Mouse (Mus musculus) neural tube, embryonic 14.5 days (tissue): ENCODE measurements around the gene Ttc36. TPM values are rescaled to one million over a fixed set of nuclear protein-coding genes. Genes with fewer than 3 reads are reported as not detected.

ENCODE experiments used
- ATAC-seq: fragments of 200-750 bp; cut with Nextera tagmentation; 2 replicates; pipeline ENCODE4 v1.8.0; 2017; ENCODE audit warnings: low read depth, mild to moderate bottlenecking, moderate TSS enrichment, moderate library complexity
- H3K27ac ChIP-seq: fragments of 300-500 bp; sonication (generic); 2 replicates; pipeline ENCODE4 v1.5.1; 2014; ENCODE audit warnings: low read depth, mild to moderate bottlenecking, control low read depth, low read length, moderate library complexity, mixed read lengths
- H3K27me3 ChIP-seq: fragments of 300-500 bp; sonication (generic); 2 replicates; pipeline ENCODE4 v1.6.1; 2014; ENCODE audit warnings: low read length; ENCODE audit not compliant: control insufficient read depth, insufficient read depth
- H3K36me3 ChIP-seq: fragments of 300-500 bp; sonication (generic); 2 replicates; pipeline ENCODE4 v1.6.1; 2014; ENCODE audit warnings: low read length, mixed read lengths; ENCODE audit not compliant: control insufficient read depth, insufficient read depth
- H3K4me1 ChIP-seq: fragments of 300-500 bp; sonication (generic); 2 replicates; pipeline ENCODE4 v1.6.1; 2014; ENCODE audit warnings: low read length; ENCODE audit not compliant: control insufficient read depth, insufficient read depth
- H3K4me2 ChIP-seq: fragments of 300-500 bp; sonication (generic); 2 replicates; pipeline ENCODE4 v1.6.1; 2014; ENCODE audit warnings: mild to moderate bottlenecking, low read depth, low read length, control low read depth
- H3K4me3 ChIP-seq: fragments of 300-500 bp; sonication (generic); 2 replicates; pipeline ENCODE4 v1.5.1; 2014; ENCODE audit warnings: low read depth, low read length, control low read depth, mixed read lengths
- H3K9ac ChIP-seq: fragments of 300-500 bp; sonication (generic); replicated peaks from 2 replicates; pipeline ENCODE4 v1.6.1; 2014; ENCODE audit warnings: low read depth, mild to moderate bottlenecking, control low read depth, low read length, mixed read lengths
- H3K9me3 ChIP-seq: fragments of 300-500 bp; sonication (generic); 2 replicates; pipeline ENCODE4 v1.6.1; 2016; ENCODE audit warnings: low read length; ENCODE audit not compliant: control insufficient read depth
- WGBS: fragments of 180-500 bp; shearing (Covaris S2); extraction: QIAGEN DNeasy Blood & Tissue Kit; methylation state at CpG from one replicate; pipeline ENCODE4 v1.1.7; 2014; 5-methylcytosine and 5-hydroxymethylcytosine counted together
- polyA plus RNA-seq: library from polyadenylated mRNA; unstranded; fragments of >200 nt; fragmentation: Nextera tagmentation; extraction: Ambion mirVana; gene quantifications from 2 replicates; pipeline ENCODE4 v1.2.1, GENCODE M21; 2014

Gene Ttc36
- polyA plus RNA-seq, result 1.1 TPM in 1 of 2 replicates, not detected in the other

- no peaks in the 10 kb centered on the region for H3K27me3 ChIP-seq
- H3K9ac ChIP-seq, result no peak within 1 kb of the TSS
- peaks cover 32% of the 10 kb centered on the region for H3K36me3 ChIP-seq
- no peak within 1 kb of the TSS for H3K27ac ChIP-seq
- peaks cover 11% of the 10 kb centered on the region; the same call in 1 of the 2 replicates for H3K4me1 ChIP-seq
- no peak within 1 kb of the TSS for H3K4me2 ChIP-seq
- H3K9me3 ChIP-seq, result no peaks in the 10 kb centered on the region
- H3K4me3 ChIP-seq, result no peak within 1 kb of the TSS
- WGBS, result 86% methylated on average over 4 of the region's 4 CpGs
- ATAC-seq, result no peak
Measured at GRCm38 (mm10) chr9:44802808-44803450, at the start of gene Ttc36. Gene Ttc36 (minus strand): TSS chr9:44803072.

DNA sequence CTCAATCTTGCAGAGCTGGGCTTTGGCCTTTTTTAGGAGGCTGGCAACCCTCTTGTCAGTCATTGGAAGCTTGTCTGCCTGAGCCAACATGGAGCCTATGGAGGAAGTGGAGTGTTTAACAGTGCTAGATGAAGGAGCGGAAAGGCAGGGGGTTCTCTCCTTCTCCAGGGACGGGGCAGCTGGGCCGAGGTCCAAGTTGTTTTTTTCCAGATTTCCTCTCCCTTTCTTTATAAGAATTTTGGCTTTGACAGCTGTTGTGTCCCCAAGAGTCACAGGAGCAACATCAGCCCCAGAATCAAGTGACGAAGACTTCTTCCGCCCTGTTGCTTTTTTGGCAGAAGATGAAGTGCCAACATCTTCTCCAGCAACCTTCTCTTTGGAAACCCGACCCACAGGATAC lies 44.6 kb upstream of the Ttc36 start:
- H3K9ac ChIP-seq, result no peak overlapping the region
- H3K27me3 ChIP-seq, result no peaks in the 10 kb centered on the region
- no peaks in the 10 kb centered on the region for H3K4me1 ChIP-seq
- H3K36me3 ChIP-seq, result peaks cover 63% of the 10 kb centered on the region
- no peak for ATAC-seq
- H3K9me3 ChIP-seq, result no peaks in the 10 kb centered on the region
- 81% methylated on average over 6 of the region's 6 CpGs for WGBS
- no peak overlapping the region for H3K4me3 ChIP-seq
- no peak overlapping the region for H3K4me2 ChIP-seq
- H3K27ac ChIP-seq, result no peak overlapping the region

DNA sequence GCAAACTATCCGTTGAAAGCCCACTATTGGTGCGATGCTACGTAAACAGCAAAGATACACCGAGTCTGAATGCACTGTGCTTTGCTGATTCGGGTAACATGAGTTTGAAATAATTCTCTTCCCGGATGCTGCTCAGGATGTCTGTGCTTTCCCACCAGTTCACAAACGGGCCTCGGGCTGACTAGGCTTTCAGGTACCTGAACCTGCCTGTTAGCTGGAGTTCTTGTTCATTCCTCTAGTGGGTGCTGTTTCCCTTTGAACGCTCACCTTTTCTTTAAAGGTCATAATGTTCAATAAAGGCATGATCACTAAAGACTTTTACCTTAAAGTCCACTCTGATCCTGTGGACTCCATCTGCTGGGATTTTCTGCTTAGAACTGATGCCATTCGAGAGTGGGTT lies 38.4 kb upstream of the Ttc36 start:
- no peaks in the 10 kb centered on the region for H3K27me3 ChIP-seq
- no peak for ATAC-seq
- H3K4me1 ChIP-seq, result no peaks in the 10 kb centered on the region
- no peaks in the 10 kb centered on the region for H3K9me3 ChIP-seq
- H3K4me3 ChIP-seq, result no peak overlapping the region
- peaks cover 83% of the 10 kb centered on the region for H3K36me3 ChIP-seq
- 88% methylated on average over 10 of the region's 10 CpGs for WGBS
- no peak overlapping the region for H3K27ac ChIP-seq
- no peak overlapping the region for H3K9ac ChIP-seq
- H3K4me2 ChIP-seq, result no peak overlapping the region

DNA sequence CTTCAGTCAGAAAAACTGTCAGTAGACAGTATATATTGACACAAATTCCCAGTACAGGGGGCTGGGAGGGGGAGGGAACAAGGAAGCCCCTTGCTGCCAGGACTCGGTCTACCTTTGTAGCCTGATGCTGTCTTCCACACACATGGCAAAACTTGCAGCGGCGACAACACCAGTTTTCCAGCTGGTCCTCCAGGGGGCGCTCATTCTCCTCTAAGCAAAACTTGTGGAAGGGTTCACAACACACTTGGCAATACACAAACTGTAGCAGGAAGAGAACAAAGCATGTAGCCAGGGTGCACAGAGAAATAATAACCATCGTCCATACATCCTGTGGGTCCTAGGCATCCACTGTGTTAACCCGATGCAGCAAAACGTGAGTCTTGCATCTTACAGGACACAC lies 33.6 kb upstream of the Ttc36 start:
- Histone ChIP-seq H3K4me2 (no peak overlapping the region), H3K4me3 (no peak overlapping the region), H3K9ac (no peak overlapping the region), H3K27me3 (no peaks in the 10 kb centered on the region), H3K36me3 (peaks cover 76% of the 10 kb centered on the region), H3K4me1 (no peaks in the 10 kb centered on the region), H3K27ac (no peak overlapping the region), H3K9me3 (no peaks in the 10 kb centered on the region)
- no peak for ATAC-seq
- WGBS, result 52% methylated on average over 7 of the region's 7 CpGs

DNA sequence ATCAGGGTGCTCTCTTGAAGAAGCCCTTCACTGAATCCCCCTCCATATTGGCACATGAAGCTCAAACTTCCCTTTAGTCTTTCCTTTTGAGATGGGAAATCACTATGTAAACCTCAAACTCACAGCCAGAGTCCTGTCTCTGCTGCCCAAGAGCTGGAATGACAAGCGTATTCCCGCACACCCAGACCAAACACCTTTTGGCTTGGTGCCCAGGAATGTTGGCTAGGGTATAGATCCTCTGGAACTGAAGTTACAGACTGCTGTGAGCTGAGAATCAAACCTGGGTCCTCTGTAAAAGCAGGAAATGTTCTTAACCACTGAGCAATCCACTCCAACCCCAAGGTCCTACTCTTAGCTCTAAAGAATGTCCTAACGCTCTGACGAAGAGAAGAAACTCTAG lies 29.5 kb upstream of the Ttc36 start:
- Histone ChIP-seq H3K9me3 (no peaks in the 10 kb centered on the region), H3K27ac (no peak overlapping the region), H3K36me3 (peaks cover 78% of the 10 kb centered on the region), H3K27me3 (no peaks in the 10 kb centered on the region), H3K4me3 (no peak overlapping the region), H3K4me1 (no peaks in the 10 kb centered on the region), H3K4me2 (no peak overlapping the region), H3K9ac (no peak overlapping the region)
- 80% methylated on average over 4 of the region's 4 CpGs for whole genome bisulfite sequencing
- no peak for ATAC-seq

- WGBS, result 84% methylated on average over 2 of the region's 2 CpGs
- ATAC-seq, result no peak
- no peaks in the 10 kb centered on the region for H3K27me3 ChIP-seq
- no peak overlapping the region for H3K4me3 ChIP-seq
- no peaks in the 10 kb centered on the region for H3K9me3 ChIP-seq
- no peak overlapping the region for H3K27ac ChIP-seq
- peaks cover 85% of the 10 kb centered on the region for H3K36me3 ChIP-seq
- H3K4me1 ChIP-seq, result no peaks in the 10 kb centered on the region
- no peak overlapping the region for H3K9ac ChIP-seq
- no peak overlapping the region for H3K4me2 ChIP-seq
Measured at GRCm38 (mm10) chr9:44830506-44830905, 27.6 kb upstream of the Ttc36 start.

- Histone ChIP-seq H3K27ac (no peak overlapping the region), H3K9ac (no peak overlapping the region), H3K36me3 (peaks cover 85% of the 10 kb centered on the region), H3K9me3 (no peaks in the 10 kb centered on the region), H3K4me3 (no peak overlapping the region), H3K27me3 (no peaks in the 10 kb centered on the region), H3K4me1 (no peaks in the 10 kb centered on the region), H3K4me2 (no peak overlapping the region)
- WGBS, result 95% methylated on average over 11 of the region's 11 CpGs
- ATAC-seq, result no peak
Measured at GRCm38 (mm10) chr9:44828944-44829343, 26.1 kb upstream of the Ttc36 start.

- H3K27ac ChIP-seq, result no peak overlapping the region
- WGBS, result 93% methylated on average over 7 of the region's 7 CpGs
- H3K9me3 ChIP-seq, result no peaks in the 10 kb centered on the region
- H3K4me1 ChIP-seq, result no peaks in the 10 kb centered on the region
- no peak overlapping the region for H3K9ac ChIP-seq
- peaks cover 89% of the 10 kb centered on the region for H3K36me3 ChIP-seq
- no peak overlapping the region for H3K4me2 ChIP-seq
- no peak overlapping the region for H3K4me3 ChIP-seq
- no peak for ATAC-seq
- no peaks in the 10 kb centered on the region for H3K27me3 ChIP-seq
Measured at GRCm38 (mm10) chr9:44826660-44827059, 23.8 kb upstream of the Ttc36 start.

- Histone ChIP-seq H3K4me3 (no peak overlapping the region), H3K27me3 (no peaks in the 10 kb centered on the region), H3K4me2 (no peak overlapping the region), H3K9me3 (no peaks in the 10 kb centered on the region), H3K4me1 (no peaks in the 10 kb centered on the region), H3K27ac (no peak overlapping the region), H3K9ac (no peak overlapping the region), H3K36me3 (peaks cover 97% of the 10 kb centered on the region)
- 94% methylated on average over 15 of the region's 15 CpGs for WGBS
- no peak for ATAC-seq
Measured at GRCm38 (mm10) chr9:44819920-44820827, 17.3 kb upstream of the Ttc36 start.
